Mouse (Mus musculus) gastrocnemius, adult 8-10 months (tissue): Measurements from ENCODE around the gene Sema4d. TPM values are rescaled to one million over a fixed set of nuclear protein-coding genes. Genes with fewer than 3 reads are reported as not detected.

Experiments used
- DNase-seq, 2 experiments: peaks; one replicate each; pipeline ENCODE4 v3.0.0; 2022; ENCODE audit warnings: low spot score in 2 of 2
- total RNA-seq, 4 experiments: library from RNA; stranded (reverse); gene quantifications; 2 replicates each; pipeline ENCODE4 v1.2.4; 2022

Sema4d gene
- total RNA-seq, 4 experiments from 2014 or later, result 127 to 151 (median 139) TPM

- DNase-seq, result no peak
Measured at GRCm38 (mm10) chr13:51732097-51732664, 61.4 kb downstream of the Sema4d start.

- DNase-seq, result peak; percentile 51 to 74
Measured at GRCm38 (mm10) chr13:51731474-51731873, 62.1 kb downstream of the Sema4d start.

- DNase-seq, result no peak
Measured at GRCm38 (mm10) chr13:51729887-51730361, 63.6 kb downstream of the Sema4d start.

GRCm38 (mm10) chr13:51727364-51727763 lies 66.2 kb downstream of the Sema4d start:
- DNase-seq, result no peak

- no peak for DNase-seq
Measured at GRCm38 (mm10) chr13:51725926-51726574, 67.5 kb downstream of the Sema4d start.

GRCm38 (mm10) chr13:51725446-51725845 lies 68.1 kb downstream of the Sema4d start:
- DNase-seq, result no peak

GRCm38 (mm10) chr13:51724566-51724965 lies 69.0 kb downstream of the Sema4d start:
- DNase-seq, result no peak

GRCm38 (mm10) chr13:51723114-51723513 lies 70.4 kb downstream of the Sema4d start:
- DNase-seq, result no peak

- DNase-seq, result no peak
Measured at GRCm38 (mm10) chr13:51720556-51720955, 73.0 kb downstream of the Sema4d start.

- DNase-seq, result no peak
Measured at GRCm38 (mm10) chr13:51719256-51719655, 74.3 kb downstream of the Sema4d start.

- no peak for DNase-seq
Measured at GRCm38 (mm10) chr13:51716350-51717263, 76.9 kb downstream of the Sema4d start.

GRCm38 (mm10) chr13:51712022-51712421 lies 81.5 kb downstream of the Sema4d start:
- no peak for DNase-seq

GRCm38 (mm10) chr13:51710738-51711137 lies 82.8 kb downstream of the Sema4d start:
- no peak for DNase-seq

GRCm38 (mm10) chr13:51705882-51706854 lies 87.4 kb downstream of the Sema4d start:
- no peak for DNase-seq

- no peak for DNase-seq
Measured at GRCm38 (mm10) chr13:51703893-51704292, 89.7 kb downstream of the Sema4d start.

- no peak for DNase-seq
Measured at GRCm38 (mm10) chr13:51698318-51698717, 95.2 kb downstream of the Sema4d start.

GRCm38 (mm10) chr13:51697897-51698296 lies 95.7 kb downstream of the Sema4d start:
- no peak for DNase-seq

- DNase-seq, result no peak
Measured at GRCm38 (mm10) chr13:51697455-51697854, 96.1 kb downstream of the Sema4d start.

GRCm38 (mm10) chr13:51696481-51696880 lies 97.1 kb downstream of the Sema4d start:
- no peak for DNase-seq

GRCm38 (mm10) chr13:51688688-51689087 lies 104.9 kb downstream of the Sema4d start:
- DNase-seq, result no peak

- DNase-seq, result no peak
Measured at GRCm38 (mm10) chr13:51686966-51687365, 106.6 kb downstream of the Sema4d start.
